Mouse (Mus musculus): ENCODE results near the gene Repin1.

DNA sequence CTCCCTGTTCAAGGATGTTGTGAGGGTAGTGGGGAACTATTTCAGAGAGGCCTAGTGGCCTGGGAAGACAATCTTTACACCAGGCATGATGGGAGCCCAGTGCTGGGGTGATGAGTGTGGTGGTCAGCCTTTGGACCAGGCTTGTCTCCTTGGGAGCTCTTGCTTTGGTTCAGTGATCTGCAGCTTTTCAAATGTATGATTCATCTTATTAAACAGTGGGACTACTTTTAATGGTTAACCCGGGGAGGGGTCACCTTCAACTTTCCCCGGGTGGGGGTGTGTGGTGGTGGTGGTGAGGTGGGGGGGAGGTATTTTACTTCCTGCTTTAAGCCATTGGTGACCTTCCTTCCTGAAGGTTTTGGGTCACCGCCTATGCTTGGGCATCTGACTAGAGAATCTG, 34.7 kb downstream of the Repin1 start:
- TF ChIP-seq CTCF (IDR thresholded peaks at IDR 0.05; ENCODE audit: low read depth, low read length) = no peak
- TF ChIP-seq POLR2A (IDR thresholded peaks at IDR 0.05; ENCODE audit: borderline replicate concordance, low read depth, low read length) = no peak

Measured in bone marrow macrophage, adult 2 months (primary cell).